Mouse (Mus musculus) c-Kit-negative CD71-positive TER-119-positive erythroid progenitor cells, embryonic 14.5 days (primary cell): ENCODE data around the gene Nup93.

ENCODE experiments used
- DNase-seq: peaks from one replicate; pipeline ENCODE4 v3.0.0-alpha.2; 2013; ENCODE audit warnings: low read depth, low spot score

The Nup93 gene

GRCm38 (mm10) chr8:94266344-94267191 is 52.2 kb downstream of the Nup93 start:
- DNase-seq: no peak

- DNase-seq: no peak
Observed at GRCm38 (mm10) chr8:94268359-94268890, 54.1 kb downstream of the Nup93 start.

DNA sequence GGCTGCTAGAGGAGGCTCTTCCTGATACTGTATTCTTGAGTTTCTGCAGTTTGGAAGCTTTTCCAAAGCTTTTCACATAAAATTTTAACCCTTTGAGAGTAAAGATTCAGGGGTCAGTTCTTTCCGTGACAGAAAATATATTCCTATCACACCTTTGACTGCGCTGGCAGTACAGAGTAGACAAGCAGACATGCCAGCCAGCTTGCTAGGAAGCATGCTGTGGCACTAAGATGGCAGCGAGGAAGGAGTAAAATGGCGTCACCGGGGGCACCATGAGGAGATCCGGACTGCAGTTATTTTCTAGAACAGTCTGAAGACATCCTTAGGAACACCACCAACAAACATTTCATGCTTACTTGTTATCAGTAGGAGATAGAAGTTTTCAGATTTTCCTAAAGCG is 55.9 kb downstream of the Nup93 start:
- DNase-seq: no peak

GRCm38 (mm10) chr8:94271102-94271501 is 56.7 kb downstream of the Nup93 start:
- DNase-seq: no peak

- no peak for DNase-seq
Observed at GRCm38 (mm10) chr8:94272612-94273011, 58.2 kb downstream of the Nup93 start.

DNA sequence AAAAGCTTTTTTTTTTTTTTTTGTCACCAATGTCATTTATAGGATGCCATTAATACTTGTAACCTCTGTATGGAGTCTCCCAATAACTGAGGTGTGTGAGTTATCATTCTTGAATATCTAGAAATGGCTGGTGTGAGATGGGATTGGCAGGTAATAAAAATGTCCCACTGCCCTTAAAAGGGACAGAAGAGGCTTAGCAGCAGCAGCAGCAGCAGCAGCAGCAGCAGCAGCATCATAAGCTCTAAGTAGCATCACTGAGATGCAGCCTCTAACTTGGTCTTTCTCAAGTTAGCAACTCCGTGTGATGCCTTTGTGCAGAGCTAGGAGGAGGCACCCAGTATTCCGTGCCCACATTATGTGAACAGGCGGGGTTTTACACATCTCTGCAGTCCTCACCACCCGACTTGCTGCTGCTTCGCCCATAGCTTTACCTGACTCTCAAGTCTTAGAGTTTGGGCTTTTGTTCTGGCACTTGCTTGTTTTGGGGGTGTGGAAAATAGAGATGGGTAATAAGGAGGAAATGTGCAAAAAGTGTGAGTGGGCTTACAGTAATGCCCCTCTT is 59.0 kb downstream of the Nup93 start:
- no peak for DNase-seq

- DNase-seq: no peak
Observed at GRCm38 (mm10) chr8:94274030-94274429, 59.7 kb downstream of the Nup93 start.

- no peak for DNase-seq
Observed at GRCm38 (mm10) chr8:94278295-94278694, 63.9 kb downstream of the Nup93 start.

DNA sequence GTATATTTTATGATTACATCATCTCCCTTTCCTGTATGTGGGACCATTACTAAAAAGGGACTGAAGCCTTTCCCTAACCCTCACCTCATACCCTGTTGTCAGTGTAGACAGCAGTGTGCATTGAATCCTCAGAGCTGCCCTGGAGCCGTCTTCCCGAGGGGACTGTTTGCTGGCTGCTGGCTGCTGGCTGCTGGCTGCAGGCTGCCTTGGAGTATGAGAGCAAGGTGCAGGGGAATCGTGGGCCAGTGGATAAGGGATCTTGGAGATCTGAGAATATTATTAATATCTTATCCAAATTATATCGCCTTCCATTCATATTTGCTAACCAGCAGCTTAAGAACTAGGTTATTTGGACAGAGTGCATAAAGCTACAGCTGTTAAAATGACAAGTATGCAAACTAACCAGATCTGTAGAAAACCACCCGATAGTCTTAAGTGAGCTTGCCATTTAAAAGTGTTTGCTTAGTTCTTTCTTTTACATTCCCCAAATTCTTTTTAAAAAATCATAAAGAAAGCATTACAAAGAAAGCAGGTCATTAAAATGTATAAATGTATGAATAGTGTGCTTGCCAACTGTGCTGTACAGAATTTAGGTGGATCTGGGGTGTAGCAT is 65.7 kb downstream of the Nup93 start:
- DNase-seq: no peak

- DNase-seq: no peak
Observed at GRCm38 (mm10) chr8:94282453-94282985, 68.2 kb downstream of the Nup93 start.

DNA sequence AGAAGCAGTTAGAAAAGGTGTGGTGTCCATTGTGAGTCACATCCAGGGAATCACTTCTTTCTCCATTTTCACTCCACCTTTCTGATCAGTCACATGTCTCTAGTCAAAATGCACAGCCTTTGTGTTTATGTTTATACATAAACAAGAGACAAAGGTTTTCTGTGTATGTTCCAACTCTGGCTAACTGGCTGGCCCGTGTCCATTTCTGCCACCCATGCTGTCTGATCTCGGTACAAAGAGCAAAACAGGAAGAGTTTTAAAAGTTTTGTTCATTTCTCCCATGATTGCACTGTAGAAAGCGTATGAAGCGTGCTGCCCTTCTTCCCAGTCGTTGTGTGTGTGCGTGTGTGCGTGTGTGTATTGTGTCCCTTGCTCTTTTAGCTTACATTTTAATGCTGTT is 69.8 kb downstream of the Nup93 start:
- no peak for DNase-seq

- DNase-seq: peak; percentile 12
Observed at GRCm38 (mm10) chr8:94290606-94291005, 76.2 kb downstream of the Nup93 start.

DNA sequence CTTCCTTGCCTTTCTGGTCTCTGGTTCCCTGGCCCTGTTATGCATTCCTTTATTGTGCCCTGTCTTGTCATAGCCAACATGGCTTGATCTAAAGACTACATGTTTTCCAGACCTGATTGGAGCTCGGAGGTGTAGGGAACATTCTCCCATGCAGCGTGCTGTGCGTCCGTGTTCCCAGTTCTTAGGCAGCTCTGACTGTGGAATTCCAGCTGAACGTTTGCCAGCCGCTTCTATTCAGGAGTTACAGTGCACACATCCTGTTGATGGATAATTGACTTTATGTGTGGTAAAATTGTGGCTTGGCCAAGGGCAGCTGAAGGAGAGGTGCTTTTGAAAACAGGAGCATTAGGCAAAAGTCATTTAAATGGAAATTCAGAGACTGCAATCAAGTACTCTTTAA is 77.7 kb downstream of the Nup93 start:
- DNase-seq: no peak

DNA sequence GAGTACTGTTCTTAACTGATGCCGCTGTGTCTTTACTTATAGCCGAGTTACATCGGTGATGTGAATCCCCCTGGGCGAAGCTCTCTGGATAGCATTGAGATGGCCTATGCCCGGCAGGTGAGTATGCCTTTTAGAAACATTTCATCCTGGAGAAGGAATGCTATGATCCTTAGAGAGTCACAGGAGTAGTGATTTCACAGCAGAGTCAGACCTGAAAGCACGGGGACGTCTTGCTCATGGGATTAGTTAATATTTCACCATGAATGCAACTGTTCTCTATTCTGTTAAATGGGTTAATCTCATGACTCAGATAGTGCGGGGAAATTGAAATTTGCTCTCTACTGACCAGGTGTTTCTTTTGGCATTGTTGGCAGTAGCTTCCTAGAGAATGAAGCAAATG is 78.3 kb downstream of the Nup93 start:
- no peak for DNase-seq

DNA sequence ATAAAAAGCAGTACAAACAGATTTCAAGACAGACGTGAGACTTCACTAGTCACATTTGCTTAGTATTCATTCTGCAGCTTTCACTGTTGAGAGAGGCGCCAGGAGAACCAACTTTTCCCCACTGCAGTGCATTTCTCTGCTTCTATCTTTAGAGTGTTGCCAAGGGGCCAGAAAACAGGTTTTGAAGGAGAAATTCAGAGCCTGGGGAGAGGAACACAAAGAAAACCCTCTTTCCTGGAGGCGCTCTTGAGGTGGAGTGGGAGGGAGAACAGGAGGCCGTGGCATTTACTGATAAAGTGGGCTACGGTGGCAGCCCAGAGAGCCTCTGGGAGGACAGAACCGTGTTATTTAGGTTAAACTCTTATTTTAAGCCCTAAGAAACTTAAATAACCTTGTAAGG is 81.3 kb downstream of the Nup93 start:
- DNase-seq: no peak

DNA sequence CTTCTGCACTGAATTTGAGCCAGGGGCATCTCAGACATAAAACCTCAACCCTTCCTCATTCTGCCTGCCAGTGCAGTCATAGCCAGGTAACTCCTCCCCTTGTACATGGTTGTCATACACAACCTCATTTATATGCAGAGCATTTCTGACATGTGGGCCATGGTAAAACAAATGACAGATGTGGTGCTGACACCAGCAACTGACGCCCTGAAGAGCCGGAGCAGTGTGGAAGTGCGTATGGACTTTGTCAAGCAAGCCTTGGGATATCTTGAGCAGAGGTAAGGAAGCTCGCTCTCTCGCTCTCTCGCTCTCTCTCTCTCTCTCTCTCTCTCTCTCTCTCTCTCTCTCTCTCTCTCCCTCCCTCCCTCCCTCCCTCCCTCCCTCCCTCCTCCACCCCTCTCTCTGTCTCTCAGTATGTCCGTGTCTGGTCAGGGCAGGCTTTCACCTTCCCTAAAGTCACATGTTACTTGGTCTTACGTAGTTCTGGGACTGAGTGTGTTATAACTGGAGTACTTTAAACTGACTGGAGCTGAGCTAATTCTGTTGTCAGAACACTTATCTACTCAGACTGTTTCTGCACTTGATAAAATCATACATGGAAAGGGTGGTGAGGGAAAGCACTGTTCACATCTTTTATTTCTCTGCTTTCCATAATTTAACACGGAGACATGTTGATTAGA is 82.1 kb downstream of the Nup93 start:
- no peak for DNase-seq

DNA sequence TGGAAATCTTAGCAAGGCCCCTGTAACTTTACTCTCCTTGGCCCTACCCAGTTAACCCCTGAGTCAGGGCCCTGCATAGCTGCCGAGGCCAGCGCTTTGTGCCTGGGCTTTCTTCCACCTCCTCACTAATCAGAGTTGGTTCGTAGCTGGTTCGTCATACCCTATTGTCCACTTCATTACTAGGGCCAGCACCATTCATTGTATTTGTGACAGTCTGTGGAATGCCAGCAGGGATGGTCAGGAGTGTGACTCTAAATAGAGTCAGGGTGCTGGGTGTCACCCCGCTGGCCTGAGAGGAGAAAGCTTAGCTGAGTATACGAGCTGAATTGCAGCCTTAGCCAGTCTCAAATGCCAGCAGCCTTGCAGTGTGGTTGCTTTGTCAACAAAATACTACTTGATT is 82.7 kb downstream of the Nup93 start:
- DNase-seq: no peak

DNA sequence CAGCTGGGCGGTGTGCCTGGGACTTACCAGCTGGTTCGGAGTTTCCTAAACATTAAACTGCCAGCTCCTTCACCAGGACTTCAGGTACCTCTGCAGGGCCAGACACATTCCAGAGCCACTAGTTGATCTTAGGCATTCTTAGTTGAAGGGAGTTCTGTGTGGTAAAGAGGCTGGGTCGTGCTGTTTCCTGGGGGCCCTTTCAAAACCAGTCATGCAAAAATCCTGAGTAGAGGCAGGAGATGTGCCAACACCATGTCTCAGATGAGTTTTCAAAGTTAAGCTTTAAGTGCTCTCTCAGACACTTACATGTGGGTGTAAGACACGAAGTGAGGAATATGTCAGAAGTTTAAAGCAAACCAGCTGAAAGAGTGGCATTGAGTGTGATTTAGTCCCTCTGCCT is 86.4 kb downstream of the Nup93 start:
- DNase-seq: no peak

GRCm38 (mm10) chr8:94304412-94304811 is 90.0 kb downstream of the Nup93 start:
- no peak for DNase-seq

GRCm38 (mm10) chr8:94306989-94307513 is 92.7 kb downstream of the Nup93 start:
- no peak for DNase-seq

- DNase-seq: no peak
Observed at GRCm38 (mm10) chr8:94307652-94308051, 93.3 kb downstream of the Nup93 start.

- no peak for DNase-seq
Observed at GRCm38 (mm10) chr8:94314069-94314468, 99.7 kb downstream of the Nup93 start.
